Mouse (Mus musculus) hindbrain, embryonic 11.5 days (tissue): ENCODE data around the gene Akr1c12. TPM values are rescaled to one million over a fixed set of nuclear protein-coding genes. Genes with fewer than 3 reads are reported as not detected.

Experiments
- ATAC-seq: fragments of 200-750 bp; cut with Nextera tagmentation; 2 replicates; pipeline ENCODE4 v1.8.0; 2017; ENCODE audit warnings: mild to moderate bottlenecking, moderate TSS enrichment, moderate library complexity; ENCODE audit not compliant: low FRiP score
- DNase-seq: peaks from one replicate; pipeline ENCODE4 v3.0.0-alpha.2; 2015; ENCODE audit warnings: low spot score
- H3K27ac ChIP-seq: fragments of 300-500 bp; sonication (generic); 2 replicates; pipeline ENCODE4 v1.5.1; 2014; ENCODE audit warnings: mild to moderate bottlenecking, low read depth, low read length
- H3K27me3 ChIP-seq: fragments of 300-500 bp; sonication (generic); 2 replicates; pipeline ENCODE4 v1.6.1; 2014; ENCODE audit warnings: mild to moderate bottlenecking, low read length, moderate library complexity, mixed read lengths; ENCODE audit not compliant: control insufficient read depth, insufficient read depth
- H3K36me3 ChIP-seq: fragments of 300-500 bp; sonication (generic); 2 replicates; pipeline ENCODE4 v1.6.1; 2014; ENCODE audit warnings: mild to moderate bottlenecking, low read length, moderate library complexity, mixed read lengths; ENCODE audit not compliant: control insufficient read depth, insufficient read depth
- H3K4me1 ChIP-seq: fragments of 300-500 bp; sonication (generic); replicated peaks from 2 replicates; pipeline ENCODE4 v1.6.1; 2014; ENCODE audit warnings: low read length, mixed read lengths; ENCODE audit not compliant: control insufficient read depth, insufficient read depth
- H3K4me2 ChIP-seq: fragments of 300-500 bp; sonication (generic); replicated peaks from 2 replicates; pipeline ENCODE4 v1.6.1; 2014; ENCODE audit warnings: mild to moderate bottlenecking, low read depth, low read length
- H3K4me3 ChIP-seq: fragments of 300-500 bp; sonication (generic); 2 replicates; pipeline ENCODE4 v1.5.1; 2014; ENCODE audit warnings: low read depth, low read length
- H3K9ac ChIP-seq: fragments of 300-500 bp; sonication (generic); 2 replicates; pipeline ENCODE4 v1.6.1; 2014; ENCODE audit warnings: low read depth, low read length
- H3K9me3 ChIP-seq: fragments of 300-500 bp; sonication (generic); 2 replicates; pipeline ENCODE4 v1.6.1; 2016; ENCODE audit warnings: low read length; ENCODE audit not compliant: control insufficient read depth
- WGBS: fragments of 180-500 bp; shearing (Covaris S2); extraction: QIAGEN DNeasy Blood & Tissue Kit; methylation state at CpG from one replicate; pipeline ENCODE4 v1.1.7; 2014; 5-methylcytosine and 5-hydroxymethylcytosine counted together
- polyA plus RNA-seq: library from polyadenylated mRNA; unstranded; fragments of >200 nt; fragmentation: Nextera tagmentation; extraction: Ambion mirVana; gene quantifications from 2 replicates; pipeline ENCODE4 v1.2.1, GENCODE M21; 2014

Akr1c12 gene
- polyA plus RNA-seq = 0.32 TPM in 1 of 2 replicates, not detected in the other

GRCm38 (mm10) chr13:4279284-4279683 is at the start of gene Akr1c12:
Akr1c12 (minus strand) TSS chr13:4279433.
- Histone ChIP-seq H3K27ac (no peak within 1 kb of the TSS), H3K4me1 (no peaks in the 10 kb centered on the region), H3K4me3 (no peak within 1 kb of the TSS), H3K36me3 (no peaks in the 10 kb centered on the region), H3K9me3 (no peaks in the 10 kb centered on the region), H3K9ac (no peak within 1 kb of the TSS), H3K27me3 (no peaks in the 10 kb centered on the region), H3K4me2 (no peak within 1 kb of the TSS)
- DNase-seq = no peak
- no peak for ATAC-seq
- WGBS = 68% methylated on average over 4 of the region's 4 CpGs

- no peak for DNase-seq
- WGBS = 88% methylated on average over 2 of the region's 2 CpGs
Measured at GRCm38 (mm10) chr13:4318773-4319172, 39.5 kb upstream of the Akr1c12 start.

GRCm38 (mm10) chr13:4313907-4314306 is 34.7 kb upstream of the Akr1c12 start:
- H3K36me3 ChIP-seq = no peaks in the 10 kb centered on the region
- 89% methylated on average over 2 of the region's 2 CpGs for WGBS
- DNase-seq (no peak), ATAC-seq (no peak)
- H3K27me3 ChIP-seq = no peaks in the 10 kb centered on the region
- no peak overlapping the region for H3K4me3 ChIP-seq
- no peak overlapping the region for H3K4me2 ChIP-seq
- H3K9me3 ChIP-seq = no peaks in the 10 kb centered on the region
- no peak overlapping the region for H3K27ac ChIP-seq
- H3K4me1 ChIP-seq = no peaks in the 10 kb centered on the region
- H3K9ac ChIP-seq = no peak overlapping the region

More at GRCm38 (mm10) chr13:4318773-4319172, 39.5 kb upstream of the Akr1c12 start:
- no peak overlapping the region for H3K27ac ChIP-seq
- H3K4me3 ChIP-seq = no peak overlapping the region
- H3K9me3 ChIP-seq = no peaks in the 10 kb centered on the region
- no peaks in the 10 kb centered on the region for H3K4me1 ChIP-seq
- H3K9ac ChIP-seq = no peak overlapping the region
- ATAC-seq = no peak
- no peak overlapping the region for H3K4me2 ChIP-seq
- no peaks in the 10 kb centered on the region for H3K36me3 ChIP-seq
- H3K27me3 ChIP-seq = no peaks in the 10 kb centered on the region

GRCm38 (mm10) chr13:4304861-4305565 is 25.8 kb upstream of the Akr1c12 start:
- Histone ChIP-seq H3K36me3 (no peaks in the 10 kb centered on the region), H3K27me3 (no peaks in the 10 kb centered on the region), H3K9me3 (no peaks in the 10 kb centered on the region), H3K4me1 (no peaks in the 10 kb centered on the region), H3K27ac (no peak overlapping the region), H3K9ac (no peak overlapping the region), H3K4me3 (no peak overlapping the region), H3K4me2 (no peak overlapping the region)
- WGBS = 46% methylated on average over 2 of the region's 2 CpGs
- ATAC-seq = no peak
- DNase-seq = no peak

- Histone ChIP-seq H3K4me2 (no peak overlapping the region), H3K4me1 (no peaks in the 10 kb centered on the region), H3K27me3 (no peaks in the 10 kb centered on the region), H3K9me3 (no peaks in the 10 kb centered on the region), H3K27ac (no peak overlapping the region), H3K4me3 (no peak overlapping the region), H3K9ac (no peak overlapping the region), H3K36me3 (no peaks in the 10 kb centered on the region)
- DNase-seq = no peak
- ATAC-seq = no peak
- 93% methylated on average over 4 of the region's 4 CpGs for WGBS
Measured at GRCm38 (mm10) chr13:4296991-4297390, 17.8 kb upstream of the Akr1c12 start.

GRCm38 (mm10) chr13:4281471-4282412 is 2.5 kb upstream of the Akr1c12 start:
- no peaks in the 10 kb centered on the region for H3K36me3 ChIP-seq
- DNase-seq = peak; percentile 48
- no peak overlapping the region for H3K27ac ChIP-seq
- H3K9me3 ChIP-seq = no peaks in the 10 kb centered on the region
- 42% methylated on average over 7 of the region's 7 CpGs for WGBS
- H3K27me3 ChIP-seq = no peaks in the 10 kb centered on the region
- H3K9ac ChIP-seq = no peak overlapping the region
- H3K4me1 ChIP-seq = no peaks in the 10 kb centered on the region
- H3K4me2 ChIP-seq = no peak overlapping the region
- H3K4me3 ChIP-seq = no peak overlapping the region
- ATAC-seq = peak; percentile 74; the same call in 1 of the 2 replicates

GRCm38 (mm10) chr13:4277526-4277925 is 1.7 kb downstream of the Akr1c12 start:
- H3K27ac ChIP-seq = no peak overlapping the region
- H3K4me2 ChIP-seq = no peak overlapping the region
- no peak overlapping the region for H3K4me3 ChIP-seq
- no peaks in the 10 kb centered on the region for H3K36me3 ChIP-seq
- no peak for ATAC-seq
- no peak for DNase-seq
- H3K9ac ChIP-seq = no peak overlapping the region
- no peaks in the 10 kb centered on the region for H3K27me3 ChIP-seq
- WGBS = 97% methylated on average over 2 of the region's 2 CpGs
- H3K4me1 ChIP-seq = no peaks in the 10 kb centered on the region
- no peaks in the 10 kb centered on the region for H3K9me3 ChIP-seq

- Histone ChIP-seq H3K4me3 (no peak overlapping the region), H3K4me2 (no peak overlapping the region), H3K36me3 (no peaks in the 10 kb centered on the region), H3K9ac (no peak overlapping the region), H3K27me3 (no peaks in the 10 kb centered on the region), H3K27ac (no peak overlapping the region), H3K4me1 (no peaks in the 10 kb centered on the region), H3K9me3 (no peaks in the 10 kb centered on the region)
- ATAC-seq (no peak), DNase-seq (no peak)
Measured at GRCm38 (mm10) chr13:4270860-4271259, 8.4 kb downstream of the Akr1c12 start.
